Mouse (Mus musculus) G1E (cell line): ENCODE data around the gene Syvn1.

ENCODE experiments used
- CTCF ChIP-seq: IDR thresholded peaks from 2 replicates; pipeline ENCODE4 v1.5.1; 2012; ENCODE audit warnings: low read depth, low read length, inconsistent platforms, mixed read lengths
- GATA1 ChIP-seq: IDR thresholded peaks from 2 replicates; pipeline ENCODE4 v1.6.1; 2012; ENCODE audit warnings: borderline replicate concordance, low read length, inconsistent platforms, mixed read lengths
- POLR2AphosphoS5 ChIP-seq: IDR thresholded peaks from 2 replicates; pipeline ENCODE4 v1.6.1; 2012; ENCODE audit warnings: low read depth, low read length, inconsistent platforms; ENCODE audit not compliant: insufficient replicate concordance

- TF ChIP-seq CTCF: no peak
- no peak for TF ChIP-seq GATA1
- TF ChIP-seq POLR2AphosphoS5: no peak
These were observed 8.1 kb upstream of the Syvn1 start for GRCm38 (mm10) chr19:6038326-6038725.
